Mouse (Mus musculus) cortical plate, adult 2 months (tissue): Measurements from ENCODE around the gene Cdh23. TPM values are rescaled to one million over a fixed set of nuclear protein-coding genes. Genes with fewer than 3 reads are reported as not detected.

ENCODE experiments used
- H3K27ac ChIP-seq: fragments of 200-500 bp; 2 replicates; pipeline ENCODE4 v1.5.1; 2012; ENCODE audit warnings: low read length, control low read depth, inconsistent platforms; ENCODE audit not compliant: insufficient read depth
- H3K4me1 ChIP-seq: fragments of 200-500 bp; 2 replicates; pipeline ENCODE4 v1.6.1; 2011; ENCODE audit warnings: low read length; ENCODE audit not compliant: control insufficient read depth, insufficient read depth
- H3K4me3 ChIP-seq: fragments of 200-500 bp; 2 replicates; pipeline ENCODE4 v1.5.1; 2011; ENCODE audit warnings: mild to moderate bottlenecking, low read length, control low read depth; ENCODE audit not compliant: insufficient read depth
- CTCF ChIP-seq: fragments of 200-500 bp; IDR thresholded peaks from 2 replicates; pipeline ENCODE4 v1.5.1; 2011; ENCODE audit warnings: mild to moderate bottlenecking, control low read depth, low read length; ENCODE audit not compliant: insufficient read depth; ENCODE audit errors: extremely low read depth
- POLR2A ChIP-seq: fragments of 200-500 bp; IDR thresholded peaks from 2 replicates; pipeline ENCODE4 v1.6.1; 2011; ENCODE audit warnings: mild to moderate bottlenecking, low read length, control low read depth; ENCODE audit not compliant: insufficient read depth; ENCODE audit errors: extremely low read depth
- polyA plus RNA-seq: library from polyadenylated mRNA; depleted of rRNA; stranded (reverse); fragments of >200 nt; gene quantifications from 2 replicates; pipeline ENCODE4 v1.2.3, GENCODE M21; 2012

Cdh23 gene
- polyA plus RNA-seq, 1 experiment, result 0.46 TPM

GRCm38 (mm10) chr10:60279941-60280301 is 416.4 kb downstream of the Cdh23 start:
- Histone ChIP-seq H3K4me1 (peaks cover 26% of the 10 kb centered on the region), H3K27ac (peak overlapping the region; percentile 27; the same call in 1 of the 2 replicates), H3K4me3 (peak overlapping the region; percentile 90)
- TF ChIP-seq POLR2A (no peak), CTCF (no peak)

DNA sequence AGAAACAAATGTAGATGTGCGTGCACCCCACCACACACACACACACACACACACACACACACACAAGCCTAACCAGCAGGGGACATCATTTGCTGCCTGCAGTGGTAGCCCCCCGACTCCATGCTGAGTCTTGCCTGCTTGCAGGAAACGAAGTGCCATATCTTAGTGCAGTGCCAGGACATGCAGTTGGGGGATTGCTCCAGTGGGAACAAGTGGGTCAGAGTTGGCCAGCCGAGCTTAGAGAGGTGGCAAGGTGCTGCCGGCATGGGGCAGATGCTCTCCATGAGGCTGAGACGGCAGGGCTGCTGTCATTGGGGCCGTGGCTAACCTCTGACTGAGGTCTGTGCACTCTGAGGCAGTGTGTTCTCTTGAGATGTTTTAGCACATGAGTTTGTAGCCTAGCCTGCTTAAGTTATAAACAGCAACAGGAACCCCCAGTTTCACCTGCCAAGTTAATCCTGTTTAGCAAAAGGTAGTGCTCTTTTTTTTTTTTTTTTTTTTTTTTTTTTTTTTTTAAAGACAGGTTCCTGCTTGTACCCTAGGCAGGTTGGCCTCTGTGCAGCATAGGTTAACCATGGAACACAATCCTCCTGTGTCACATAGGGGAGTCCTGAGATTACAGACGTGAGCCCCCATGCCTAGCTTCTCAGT is 416.9 kb downstream of the Cdh23 start:
- peaks cover 21% of the 10 kb centered on the region for H3K4me1 ChIP-seq
- TF ChIP-seq CTCF (no peak), POLR2A (no peak)
- H3K27ac ChIP-seq, result no peak overlapping the region
- peak overlapping the region; percentile 90 for H3K4me3 ChIP-seq

DNA sequence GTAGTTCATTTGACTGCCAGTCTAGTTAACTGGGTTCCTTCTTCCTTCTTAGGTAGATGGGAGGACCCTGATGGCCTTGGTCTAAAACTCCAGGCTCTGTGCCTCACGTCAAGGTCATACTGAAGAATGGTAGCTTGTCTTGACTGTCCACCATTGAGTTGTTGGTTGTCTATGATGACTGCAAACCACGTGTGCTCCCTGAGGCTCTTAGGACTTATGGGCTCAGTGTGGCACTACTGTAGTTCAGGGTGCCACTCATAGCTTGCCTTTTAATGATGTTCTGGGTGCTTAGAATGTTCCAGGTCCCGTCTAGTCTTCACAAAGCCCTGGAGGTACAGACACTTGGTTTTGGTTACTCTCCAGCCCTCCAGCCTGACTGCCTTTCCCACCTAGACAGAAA is 417.5 kb downstream of the Cdh23 start:
- no peak overlapping the region for H3K27ac ChIP-seq
- H3K4me3 ChIP-seq, result peak overlapping the region; percentile 90
- no peak for TF ChIP-seq CTCF
- TF ChIP-seq POLR2A, result no peak
- H3K4me1 ChIP-seq, result peaks cover 19% of the 10 kb centered on the region

DNA sequence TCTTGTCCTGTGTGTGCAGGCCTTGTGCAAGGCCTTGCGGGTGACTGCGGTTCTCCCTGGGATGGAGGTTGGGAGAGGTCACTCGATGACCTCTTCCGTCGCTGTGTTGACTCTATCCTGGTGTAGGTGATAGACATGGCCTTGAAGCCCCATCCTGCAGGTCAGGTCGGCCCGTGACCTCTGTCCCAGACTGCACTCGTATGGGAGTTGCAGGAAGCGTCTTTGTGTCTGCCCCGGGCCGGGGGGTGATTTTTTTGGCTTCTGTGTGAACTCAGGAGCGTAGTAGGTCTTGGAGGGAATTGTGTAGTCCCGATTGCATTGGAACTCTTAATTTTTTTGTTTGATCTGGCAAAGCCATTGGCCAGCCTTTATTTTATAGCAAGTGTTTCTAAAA is 418.3 kb downstream of the Cdh23 start:
- TF ChIP-seq CTCF (no peak), POLR2A (no peak)
- Histone ChIP-seq H3K4me1 (peaks cover 17% of the 10 kb centered on the region), H3K4me3 (peak overlapping the region; percentile 90)

DNA sequence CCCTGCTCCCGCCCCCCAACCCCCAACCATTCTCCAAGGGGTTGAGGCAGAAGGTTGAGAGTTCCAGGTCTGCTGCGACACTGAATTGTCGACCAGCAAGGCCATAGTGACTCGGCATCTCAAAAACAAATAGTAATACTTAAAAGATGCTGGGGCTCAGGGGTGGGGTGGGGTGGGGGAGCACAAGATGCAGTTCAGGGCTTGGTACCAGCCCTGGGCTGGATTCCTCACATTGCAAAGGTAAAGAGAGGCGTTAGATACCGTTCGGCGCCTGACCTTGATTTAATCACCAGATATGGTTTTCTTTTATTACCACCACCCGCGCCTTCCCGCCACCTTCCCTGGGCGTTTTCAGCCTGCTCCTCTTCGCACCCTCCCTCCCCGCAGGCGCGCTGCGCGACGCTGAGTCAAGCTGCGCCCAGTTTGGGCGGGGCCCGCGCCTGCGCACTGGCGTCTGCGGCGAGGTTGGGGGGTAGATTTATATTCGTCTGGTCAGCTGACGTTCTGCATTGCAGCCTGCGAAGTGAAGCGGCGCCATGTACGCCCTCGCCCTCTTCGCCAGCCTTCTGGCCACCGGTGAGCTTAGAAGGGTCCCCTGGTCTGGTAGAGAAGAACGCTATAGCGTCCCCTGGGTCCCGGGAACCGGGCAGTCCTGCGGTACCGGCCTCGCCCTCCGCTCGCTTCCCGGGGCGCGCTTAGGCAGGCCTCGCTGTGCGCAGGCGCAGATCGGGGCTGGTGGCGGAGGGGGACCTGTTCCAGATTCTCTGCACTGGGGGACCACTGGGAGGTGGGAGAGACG is 418.9 kb downstream of the Cdh23 start, which contains the start of gene Psap:
Psap (plus strand) TSS at position 421 of the 799 bp plus-strand sequence.
- Histone ChIP-seq H3K4me3 (peak within 1 kb of the TSS; percentile 90), H3K4me1 (peaks cover 13% of the 10 kb centered on the region; the same call in 1 of the 2 replicates), H3K27ac (peak within 1 kb of the TSS; percentile 97)
- TF ChIP-seq POLR2A, result peak; percentile 97
- TF ChIP-seq CTCF, result no peak

More for the DNA sequence above, 418.3 kb downstream of the Cdh23 start:
- peak overlapping the region; percentile 97 for H3K27ac ChIP-seq

DNA sequence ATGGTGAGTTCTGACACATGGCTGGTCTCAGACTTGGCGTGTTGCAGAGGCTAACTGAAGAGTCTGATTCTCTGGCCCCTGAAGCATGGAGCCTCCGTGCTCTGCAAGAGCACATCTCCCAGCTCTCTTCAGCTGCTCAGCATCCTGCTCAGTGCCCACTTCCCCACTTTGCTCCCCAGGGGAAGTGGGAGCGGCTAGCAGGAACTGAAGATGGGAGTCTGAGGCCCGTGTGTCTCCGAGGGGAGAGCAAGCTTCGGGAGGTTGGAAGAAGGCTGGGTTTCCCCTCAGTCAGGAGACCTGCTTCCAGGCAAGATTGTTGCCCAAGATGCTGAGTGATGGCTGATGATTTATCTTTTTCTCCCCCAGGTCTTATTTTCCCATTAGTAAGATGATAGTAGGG is 422.9 kb downstream of the Cdh23 start:
- Histone ChIP-seq H3K27ac (no peak overlapping the region), H3K4me3 (no peak overlapping the region), H3K4me1 (no peaks in the 10 kb centered on the region)
- TF ChIP-seq POLR2A (no peak), CTCF (no peak)

- no peaks in the 10 kb centered on the region for H3K4me1 ChIP-seq
- no peak for TF ChIP-seq CTCF
- no peak for TF ChIP-seq POLR2A
- no peak overlapping the region for H3K4me3 ChIP-seq
- H3K27ac ChIP-seq, result no peak overlapping the region
Measured at GRCm38 (mm10) chr10:60272241-60272640, 424.0 kb downstream of the Cdh23 start.

DNA sequence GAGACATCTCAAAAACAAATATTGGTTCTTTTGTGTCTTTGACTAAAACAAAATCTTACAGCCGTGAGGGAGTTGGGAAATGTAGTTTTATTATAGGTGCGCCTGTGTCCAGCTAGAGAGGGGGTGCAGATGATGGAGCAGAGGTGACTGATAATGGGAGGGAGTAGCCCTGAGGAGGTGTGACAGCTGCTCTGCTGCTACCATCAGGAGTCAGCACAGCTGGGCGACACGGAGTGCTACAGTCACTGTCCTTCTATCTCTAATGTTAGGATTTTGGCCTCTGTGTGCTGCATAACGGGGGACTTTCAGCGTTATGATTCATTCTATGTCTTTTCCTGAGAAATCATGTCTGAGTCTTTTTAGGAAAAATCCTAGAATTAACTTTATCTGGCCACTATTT is 425.3 kb downstream of the Cdh23 start:
- Histone ChIP-seq H3K4me1 (no peaks in the 10 kb centered on the region), H3K27ac (no peak overlapping the region), H3K4me3 (no peak overlapping the region)
- TF ChIP-seq CTCF (no peak), POLR2A (no peak)

- TF ChIP-seq CTCF, result no peak
- TF ChIP-seq POLR2A, result no peak
Measured at GRCm38 (mm10) chr10:60269141-60270064, 426.9 kb downstream of the Cdh23 start.

More at GRCm38 (mm10) chr10:60269141-60270064, 426.9 kb downstream of the Cdh23 start:
- H3K4me1 ChIP-seq, result no peaks in the 10 kb centered on the region
- H3K4me3 ChIP-seq, result no peak overlapping the region
- H3K27ac ChIP-seq, result no peak overlapping the region
